Mouse (Mus musculus) liver, embryonic 14.5 days (tissue): Measurements from ENCODE around the gene Ace.

Experiments used
- CTCF ChIP-seq: IDR thresholded peaks from 2 replicates; pipeline ENCODE4 v1.5.1; 2016; ENCODE audit warnings: antibody characterized with exemption, low read depth, control low read depth
- EP300 ChIP-seq: IDR thresholded peaks from 2 replicates; pipeline ENCODE4 v1.6.1; 2016; ENCODE audit warnings: antibody characterized with exemption, low read depth

DNA sequence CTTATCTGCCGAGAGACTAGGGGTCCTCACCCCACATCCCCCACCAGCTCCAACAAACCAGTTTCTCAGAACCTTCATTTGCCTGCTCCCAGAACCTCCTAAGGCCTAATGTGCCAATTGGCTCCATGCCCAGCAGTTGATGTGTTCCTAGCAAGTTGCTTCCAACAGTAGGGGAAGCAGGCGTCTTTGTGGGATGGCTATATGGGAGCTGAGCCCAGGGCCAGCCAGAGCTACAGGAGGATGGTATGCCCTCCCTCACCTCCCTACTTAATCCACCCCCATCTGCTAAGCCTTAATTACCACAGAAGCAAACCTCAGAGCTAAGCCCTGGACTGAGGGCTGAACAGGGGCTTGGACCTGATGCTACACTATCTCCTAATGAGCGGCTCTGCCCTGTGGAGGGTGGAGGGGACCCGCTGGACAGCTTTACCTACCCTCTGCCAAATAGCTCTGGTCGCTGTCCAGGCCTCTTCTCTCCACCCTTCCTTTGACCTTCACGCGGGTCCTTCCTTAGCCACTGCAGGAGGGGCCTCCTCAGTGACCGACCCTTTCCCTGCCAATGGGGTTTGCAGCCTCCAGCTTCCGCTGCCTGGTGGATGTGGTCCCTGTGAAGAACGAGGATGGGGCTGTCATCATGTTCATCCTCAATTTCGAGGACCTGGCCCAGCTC is 45.9 kb downstream of the Ace start:
- TF ChIP-seq CTCF (no peak), EP300 (no peak)
